Mouse (Mus musculus): Measurements from ENCODE around the gene Ostn.
"Not testable (repeated sequence)": the region's sequence is repeated elsewhere in the genome, so short reads cannot be mapped to it uniquely, and the experiment has no call there.

The Ostn gene

DNA sequence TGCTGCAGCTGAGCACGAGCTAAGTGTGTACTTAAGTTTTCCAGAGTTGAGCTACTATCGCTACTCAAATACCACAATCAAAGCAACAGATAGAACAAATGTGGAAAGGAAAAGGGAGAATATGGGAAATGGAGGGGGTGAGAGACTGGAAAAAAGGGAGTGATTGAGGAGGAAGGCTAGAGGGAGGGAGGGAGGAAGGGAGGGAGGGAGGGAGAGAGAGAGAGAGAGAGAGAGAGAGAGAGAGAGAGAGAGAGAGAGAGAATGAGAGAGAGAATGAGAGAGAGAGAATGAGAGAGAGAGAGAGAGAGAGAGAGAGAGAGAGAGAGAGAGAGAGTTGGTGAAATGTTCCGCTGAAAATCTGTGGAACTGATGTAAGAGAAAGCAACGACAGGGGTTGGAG is at the start of gene Ostn:
Ostn (plus strand) TSS at position 301 of the 400 bp plus-strand sequence.
- not testable (repeated sequence) for DNase-seq (ENCODE audit: low spot score in 2 of 2)

GRCm38 (mm10) chr16:27268748-27269147 is 38.5 kb upstream of the Ostn start:
- DNase-seq (ENCODE audit: low spot score in 2 of 2): no peak

- no peak for DNase-seq (ENCODE audit: low spot score in 2 of 2)
These were observed 19.9 kb upstream of the Ostn start for GRCm38 (mm10) chr16:27287410-27287809.

DNA sequence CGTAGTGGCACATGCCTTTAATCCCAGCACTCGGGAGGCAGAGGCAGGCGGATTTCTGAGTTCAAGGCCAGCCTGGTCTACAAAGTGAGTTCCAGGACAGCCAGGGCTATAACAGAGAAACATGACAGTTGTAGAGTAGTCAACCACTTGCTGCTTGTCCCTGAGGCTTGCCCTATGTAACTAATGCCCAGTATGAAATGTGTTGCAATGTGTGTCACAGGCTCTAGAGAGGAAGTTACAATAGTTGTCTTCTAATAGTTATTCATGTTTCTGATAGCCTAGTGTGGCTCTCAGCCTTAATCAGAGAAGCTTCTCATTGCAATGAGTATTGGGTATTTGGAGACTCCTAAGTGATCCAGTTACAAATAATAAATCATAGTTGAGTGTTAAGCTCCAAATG is 10.8 kb upstream of the Ostn start:
- DNase-seq (ENCODE audit: low spot score in 2 of 2): no peak

- DNase-seq (ENCODE audit: low spot score in 2 of 2): no peak
These were observed 10.4 kb upstream of the Ostn start for GRCm38 (mm10) chr16:27296929-27297328.

- DNase-seq (ENCODE audit: low spot score in 2 of 2): no peak
These were observed 11.8 kb downstream of the Ostn start for GRCm38 (mm10) chr16:27319099-27319498.

DNA sequence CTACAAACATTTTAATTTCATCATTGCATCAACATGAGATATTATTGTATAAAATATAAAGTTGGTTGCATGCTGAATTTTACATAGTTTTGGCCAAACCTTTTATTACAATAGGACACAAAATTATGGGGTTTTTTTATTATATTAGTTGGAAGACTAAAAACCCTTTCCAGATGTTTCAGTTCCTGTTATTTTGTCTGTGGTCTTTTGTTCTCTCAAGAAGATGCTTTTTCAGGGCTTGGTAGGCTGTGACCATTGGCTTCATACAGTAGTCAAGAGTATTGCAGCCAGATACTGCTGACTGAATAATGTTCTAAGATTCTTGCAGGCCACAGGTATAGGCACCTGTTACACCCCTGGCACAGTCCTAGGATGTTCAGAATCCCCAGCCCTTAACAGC is 14.8 kb downstream of the Ostn start:
- no peak for DNase-seq (ENCODE audit: low spot score in 2 of 2)

- no peak for DNase-seq (ENCODE audit: low spot score in 2 of 2)
These were observed 19.2 kb downstream of the Ostn start for GRCm38 (mm10) chr16:27326463-27326862.

- DNase-seq (ENCODE audit: low spot score in 2 of 2): no peak
These were observed 40.2 kb downstream of the Ostn start for GRCm38 (mm10) chr16:27347521-27347920.

DNA sequence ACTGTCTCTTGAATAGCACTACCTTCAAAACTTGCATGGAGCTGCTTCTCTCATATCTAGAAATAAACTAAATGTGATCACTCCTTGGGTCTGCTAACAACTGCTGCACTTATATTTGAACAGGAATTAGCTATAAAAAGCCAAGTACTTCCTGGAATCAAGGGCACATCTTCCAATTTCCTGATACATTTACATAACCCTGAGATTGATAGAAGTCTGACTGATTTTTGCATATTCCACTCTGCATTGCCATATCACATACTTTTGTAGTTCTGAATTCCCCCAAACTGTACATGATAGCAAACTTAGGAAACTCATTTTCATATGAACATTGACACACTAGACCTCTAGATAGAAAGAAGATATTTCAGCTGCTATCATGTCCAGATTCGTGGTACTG is 41.1 kb downstream of the Ostn start:
- DNase-seq (ENCODE audit: low spot score in 2 of 2): no peak

DNA sequence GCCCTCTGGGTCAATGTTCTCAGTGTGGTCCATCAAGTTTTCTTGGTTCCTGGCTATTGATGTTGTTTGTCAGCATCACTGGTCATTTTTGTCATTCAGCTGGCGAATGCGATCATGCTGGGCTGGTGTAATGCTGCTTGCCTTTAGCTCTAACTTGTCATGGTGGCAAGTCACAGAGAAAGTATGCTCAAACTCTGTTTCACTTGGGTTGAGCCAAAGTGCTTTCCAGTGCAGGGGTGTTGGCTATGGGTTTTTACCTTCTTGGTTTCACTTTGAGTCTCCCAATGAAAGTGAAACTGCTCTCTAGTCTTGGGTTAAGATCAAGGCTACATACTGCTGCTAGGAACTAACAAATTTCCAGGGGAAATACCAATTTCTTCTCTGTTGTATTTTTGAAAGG is 41.9 kb downstream of the Ostn start:
- DNase-seq (ENCODE audit: low spot score in 2 of 2): no peak

- no peak for DNase-seq (ENCODE audit: low spot score in 2 of 2)
These were observed 42.7 kb downstream of the Ostn start for GRCm38 (mm10) chr16:27349878-27350532.

DNA sequence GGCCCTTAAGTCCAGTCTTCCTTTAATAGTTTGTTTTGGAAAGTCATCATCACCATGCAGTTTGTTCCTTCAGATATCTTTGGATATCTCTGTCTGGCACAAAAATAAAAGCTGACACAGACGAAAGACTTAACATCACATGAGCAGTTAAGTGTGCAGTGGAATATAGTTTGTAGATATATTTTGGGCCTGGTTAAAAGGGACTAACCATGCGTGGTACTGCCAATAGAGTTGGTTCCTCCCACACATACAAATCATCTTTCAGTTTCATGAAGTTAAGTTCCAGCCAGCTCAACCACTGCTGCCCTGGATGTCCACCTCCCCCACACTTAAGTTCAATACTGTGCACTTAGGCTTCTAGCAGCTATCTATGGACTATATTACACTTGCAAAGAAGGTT is 47.2 kb downstream of the Ostn start:
- no peak for DNase-seq (ENCODE audit: low spot score in 2 of 2)

GRCm38 (mm10) chr16:27360059-27360458 is 52.8 kb downstream of the Ostn start:
- no peak for DNase-seq (ENCODE audit: low spot score in 2 of 2)

DNA sequence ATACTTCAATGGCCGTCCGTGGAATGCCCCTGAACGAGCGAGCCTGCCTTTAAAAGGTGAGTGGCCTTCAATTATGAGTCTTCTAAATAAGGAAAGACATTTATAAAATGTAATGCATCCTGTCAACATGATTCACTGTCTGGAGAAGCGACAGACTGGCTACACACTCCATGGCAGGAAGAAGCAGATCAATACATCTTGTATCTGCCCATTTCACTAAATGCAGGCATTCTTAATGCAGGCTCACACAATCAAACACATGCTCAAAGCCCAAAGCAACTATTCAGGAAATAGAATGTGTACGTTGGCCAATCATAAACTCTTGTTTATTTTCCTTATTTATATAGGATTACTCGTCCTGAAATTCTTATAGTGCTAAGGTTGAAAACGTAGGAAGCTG is 62.9 kb downstream of the Ostn start, which contains the start of gene Uts2b:
Uts2b (minus strand) TSS at position 49 of the 400 bp plus-strand sequence.
- DNase-seq (ENCODE audit: low spot score in 2 of 2): no peak

- no peak for DNase-seq (ENCODE audit: low spot score in 2 of 2)
These were observed 63.4 kb downstream of the Ostn start for GRCm38 (mm10) chr16:27370700-27371099.

DNA sequence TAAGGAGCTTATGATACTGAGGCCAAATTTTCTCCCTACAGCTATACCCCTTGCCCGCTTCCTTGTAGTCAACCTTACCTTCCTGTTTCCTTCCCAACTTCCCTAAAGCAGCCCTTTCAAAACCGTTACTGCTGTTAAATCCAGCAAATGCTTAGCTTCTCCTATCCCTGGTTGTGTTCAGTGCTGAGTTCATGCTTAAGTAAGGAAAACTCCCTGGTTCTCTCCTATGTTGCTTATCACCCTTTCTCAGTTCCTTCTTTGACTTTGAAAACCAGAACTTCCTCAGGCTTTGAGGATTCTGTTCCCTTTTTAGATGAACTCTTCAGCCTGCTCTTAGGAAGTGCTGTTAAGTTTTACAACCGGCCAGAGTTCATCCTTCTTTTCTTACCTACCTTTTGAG is 66.8 kb downstream of the Ostn start:
- no peak for DNase-seq (ENCODE audit: low spot score in 2 of 2)

DNA sequence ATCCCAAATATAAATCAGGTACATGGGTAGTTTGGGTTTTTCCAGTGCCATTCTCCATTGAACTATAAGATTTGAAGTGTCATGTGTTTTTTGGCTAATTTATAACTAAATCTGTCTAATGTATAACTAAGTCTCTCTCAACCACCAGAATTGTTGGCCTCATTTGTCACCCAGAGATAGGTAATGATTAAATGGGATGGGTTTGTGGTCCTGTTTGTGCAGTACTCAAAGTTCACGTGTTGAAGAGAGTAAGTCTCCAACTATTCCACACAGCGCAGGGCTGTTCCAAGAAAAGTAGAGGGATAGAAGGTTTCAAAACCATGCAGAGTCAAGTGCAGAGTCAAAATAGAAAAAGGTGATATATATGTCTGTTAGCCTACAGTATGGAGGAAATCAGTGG is 68.0 kb downstream of the Ostn start:
- no peak for DNase-seq (ENCODE audit: low spot score in 2 of 2)

- DNase-seq (ENCODE audit: low spot score in 2 of 2): no peak
These were observed 69.3 kb downstream of the Ostn start for GRCm38 (mm10) chr16:27376556-27376955.

- DNase-seq (ENCODE audit: low spot score in 2 of 2): no peak
These were observed 74.9 kb downstream of the Ostn start for GRCm38 (mm10) chr16:27382217-27382616.

- peak; percentile 58 to 67 for DNase-seq (ENCODE audit: low spot score in 2 of 2)
These were observed 77.8 kb downstream of the Ostn start for GRCm38 (mm10) chr16:27384893-27385603.

GRCm38 (mm10) chr16:27385649-27386048 is 78.4 kb downstream of the Ostn start:
- no peak for DNase-seq (ENCODE audit: low spot score in 2 of 2)

GRCm38 (mm10) chr16:27386850-27387407 is 79.6 kb downstream of the Ostn start:
- no peak for DNase-seq (ENCODE audit: low spot score in 2 of 2)
